Mouse (Mus musculus) T-cell, adult 2 months (primary cell): ENCODE data around the gene Igf2r.

Experiments used
- DNase-seq: peaks from one replicate; pipeline ENCODE4 v3.0.0; 2022; ENCODE audit warnings: low spot score

Gene Igf2r

GRCm38 (mm10) chr17:12750591-12751170, 18.8 kb downstream of the Igf2r start:
- DNase-seq = no peak

- no peak for DNase-seq
Observed at GRCm38 (mm10) chr17:12749421-12750367, 19.8 kb downstream of the Igf2r start.

DNA sequence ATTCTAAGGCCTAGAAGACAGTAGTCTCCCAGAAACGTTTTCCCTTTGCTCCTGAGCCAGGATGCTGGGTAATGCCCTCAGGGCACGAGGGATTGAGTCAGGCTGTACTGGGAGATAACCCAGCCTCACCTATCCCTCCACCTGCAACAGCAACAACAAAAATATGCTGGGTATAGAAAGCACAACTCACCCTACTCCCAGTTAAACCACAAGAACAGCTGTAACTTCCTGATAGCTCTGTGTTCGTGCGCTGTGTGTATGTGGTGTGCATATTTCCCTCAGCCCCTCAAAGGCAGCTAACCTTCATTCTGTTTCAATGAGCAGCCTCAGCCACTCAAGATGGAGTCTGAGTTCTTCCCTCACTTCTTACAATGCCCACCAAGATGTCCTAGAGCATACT, 23.7 kb downstream of the Igf2r start:
- peak; percentile 62 for DNase-seq

GRCm38 (mm10) chr17:12744071-12744470, 25.4 kb downstream of the Igf2r start:
- no peak for DNase-seq

- DNase-seq = no peak
Observed at GRCm38 (mm10) chr17:12742151-12742908, 27.1 kb downstream of the Igf2r start.

DNA sequence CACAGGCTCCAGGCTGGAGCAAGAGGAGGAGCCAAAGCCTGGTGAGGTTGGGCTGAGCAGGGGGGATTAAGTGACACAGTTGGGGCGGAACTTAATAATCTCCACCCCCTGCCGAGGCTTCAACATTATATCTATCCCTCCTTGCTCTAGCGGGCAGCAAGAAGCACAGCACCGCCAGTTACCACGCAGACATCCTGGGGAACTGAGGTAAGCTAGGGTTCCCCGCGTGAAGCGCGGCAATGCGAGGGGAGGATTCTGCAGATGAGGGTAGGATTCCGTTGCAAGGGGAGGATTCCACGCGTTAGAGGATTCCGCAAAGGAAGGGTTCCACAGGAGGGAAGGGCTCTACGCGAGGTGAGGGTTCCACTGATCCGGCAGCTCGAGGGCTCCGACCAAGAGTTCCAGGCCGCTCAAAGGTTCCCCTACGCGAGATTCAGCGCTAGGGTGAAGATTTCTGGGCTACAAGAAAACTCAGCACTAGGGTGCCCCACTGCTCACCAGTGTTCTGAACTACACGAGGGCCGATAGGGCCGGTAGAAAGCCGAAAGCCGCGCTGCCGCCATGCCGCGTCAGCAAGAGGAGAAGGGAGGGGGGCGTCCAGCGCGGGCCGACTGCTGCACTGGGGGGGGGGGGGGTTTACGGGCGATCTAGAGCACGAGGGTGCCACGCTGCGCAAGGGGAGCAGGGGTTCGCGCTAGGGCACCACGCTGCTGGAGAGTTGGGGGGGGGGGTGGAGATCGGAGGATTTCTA, 28.1 kb downstream of the Igf2r start:
- peak; percentile 68 for DNase-seq

GRCm38 (mm10) chr17:12740317-12740716, 29.1 kb downstream of the Igf2r start:
- DNase-seq = no peak

GRCm38 (mm10) chr17:12739516-12739915, 29.9 kb downstream of the Igf2r start:
- DNase-seq = no peak

GRCm38 (mm10) chr17:12737934-12738333, 31.5 kb downstream of the Igf2r start:
- no peak for DNase-seq

DNA sequence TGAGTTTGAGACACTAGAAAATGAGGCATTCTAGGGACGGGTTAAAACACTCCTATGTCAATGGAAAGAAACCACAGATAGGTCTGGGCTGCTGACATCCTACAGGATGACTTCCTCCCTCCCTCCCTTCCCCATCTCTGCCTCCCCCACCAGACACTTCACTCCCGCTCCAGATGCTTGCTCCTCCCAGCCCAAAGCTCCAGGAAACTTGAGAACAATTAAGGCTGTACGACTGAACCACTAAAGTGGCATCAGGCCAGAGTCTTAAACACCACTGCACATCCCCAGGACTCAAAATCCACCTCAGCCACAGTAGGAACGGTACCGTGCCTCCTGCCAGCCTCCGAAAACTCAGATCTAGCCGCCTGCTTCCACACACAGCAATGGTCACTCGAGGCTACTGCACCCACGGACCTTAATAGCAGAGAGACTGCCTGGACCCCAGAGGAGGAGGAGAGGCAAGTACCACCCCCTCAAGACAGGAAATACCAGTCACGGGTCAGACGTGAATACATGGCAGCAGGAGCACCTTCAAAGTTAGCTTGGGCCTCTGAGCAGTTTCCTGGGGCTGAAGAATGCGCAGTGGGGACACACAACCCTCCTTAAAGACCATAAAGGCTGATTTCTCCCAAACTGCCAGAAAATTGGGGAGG, 35.1 kb downstream of the Igf2r start:
- no peak for DNase-seq

- no peak for DNase-seq
Observed at GRCm38 (mm10) chr17:12733128-12733527, 36.3 kb downstream of the Igf2r start.

DNA sequence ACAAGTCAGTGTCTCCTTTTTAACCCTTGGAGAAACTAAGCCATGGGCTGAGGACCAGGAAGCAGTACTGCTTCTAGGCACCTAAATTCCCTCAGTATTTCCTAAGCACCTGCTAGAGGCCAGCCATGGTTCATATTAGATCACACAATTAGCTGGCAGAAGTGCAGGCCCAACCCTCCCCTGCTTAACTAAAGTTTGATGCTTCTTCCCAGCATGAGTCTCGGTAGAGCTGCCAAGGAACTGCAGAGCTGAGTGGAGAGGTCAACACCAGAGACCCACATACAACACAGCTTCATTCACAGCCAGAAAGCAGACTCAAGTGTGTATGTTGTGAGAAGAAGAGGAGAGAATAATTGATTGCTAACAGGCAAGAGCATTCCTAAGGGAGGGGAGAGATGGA, 40.9 kb downstream of the Igf2r start:
- no peak for DNase-seq

GRCm38 (mm10) chr17:12727748-12728147, 41.7 kb downstream of the Igf2r start:
- no peak for DNase-seq

- no peak for DNase-seq
Observed at GRCm38 (mm10) chr17:12725871-12726270, 43.6 kb downstream of the Igf2r start.

DNA sequence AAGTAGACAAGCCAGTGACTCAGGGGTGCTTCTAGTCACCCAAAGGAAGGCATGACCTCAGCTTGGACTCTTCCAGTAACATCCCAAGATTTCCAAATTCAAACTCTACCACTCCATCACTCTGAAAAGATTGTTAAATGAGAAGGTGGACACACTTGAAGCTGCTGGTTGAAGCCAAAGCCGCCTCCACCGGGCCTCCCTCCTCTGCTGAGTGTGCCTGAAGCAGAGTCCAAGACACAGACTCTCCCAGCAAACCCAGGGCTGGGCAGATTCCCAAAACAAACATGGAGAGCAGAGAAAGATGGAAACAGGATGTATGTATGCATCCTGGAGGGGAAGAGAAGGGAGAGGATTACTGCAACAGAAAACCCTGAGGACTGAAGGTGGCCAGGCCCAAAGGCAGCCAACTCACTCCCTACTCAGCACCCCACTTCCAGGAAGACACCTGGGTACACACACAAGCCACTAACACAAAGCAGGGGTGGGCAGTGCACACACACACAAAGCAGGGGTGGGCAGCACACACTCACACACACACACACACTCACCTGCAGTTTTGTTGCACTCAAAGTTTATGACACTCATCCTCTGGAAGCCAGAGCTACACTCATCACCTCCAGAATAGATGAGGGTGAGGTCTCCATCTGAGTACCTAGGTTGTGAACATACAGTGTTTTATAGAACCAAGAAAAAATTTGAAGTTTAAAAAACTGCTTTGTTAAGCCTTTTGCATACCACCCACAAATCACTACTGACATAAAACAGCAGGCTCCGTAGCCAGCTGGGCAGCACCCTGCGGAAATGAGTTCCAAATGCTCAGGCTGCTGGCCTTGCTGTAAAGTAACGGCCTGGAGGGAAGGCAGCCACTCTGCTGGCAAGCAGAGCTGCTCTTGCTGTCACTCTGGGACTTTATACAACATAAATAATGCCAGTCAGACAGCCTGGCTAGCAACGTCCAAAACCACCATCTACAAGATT, 44.4 kb downstream of the Igf2r start:
- DNase-seq = no peak

GRCm38 (mm10) chr17:12723986-12724766, 45.3 kb downstream of the Igf2r start:
- DNase-seq = no peak

DNA sequence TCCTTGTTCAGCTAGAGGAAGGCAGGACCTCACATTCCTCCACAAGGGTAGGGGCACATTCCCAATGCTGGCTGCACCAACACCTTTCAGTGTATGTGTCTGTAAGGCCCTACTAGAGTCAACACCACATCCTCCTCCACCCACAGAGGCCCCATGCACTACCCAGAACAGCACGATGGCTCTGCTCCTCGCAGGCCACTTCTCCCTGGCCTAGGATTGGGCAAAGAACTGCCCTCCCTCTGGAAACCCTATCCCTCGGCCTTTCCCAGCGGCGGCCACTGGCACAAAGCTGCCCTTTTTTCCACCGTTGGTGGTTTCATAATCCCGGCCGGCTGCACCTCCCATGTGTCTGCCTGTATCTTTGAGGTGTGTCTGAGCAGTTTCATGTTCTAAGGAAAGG, 46.8 kb downstream of the Igf2r start:
- no peak for DNase-seq

GRCm38 (mm10) chr17:12721118-12721886, 48.2 kb downstream of the Igf2r start:
- DNase-seq = no peak

GRCm38 (mm10) chr17:12718251-12718650, 51.2 kb downstream of the Igf2r start:
- DNase-seq = no peak
